Mouse (Mus musculus) frontal cortex, adult 2 months (tissue): ENCODE results near the gene Ube2b. TPM values are rescaled to one million over a fixed set of nuclear protein-coding genes. Genes with fewer than 3 reads are reported as not detected.

Experiments
- DNase-seq, 2 experiments: peaks; one replicate each; pipeline ENCODE4 v3.0.0; 2022; ENCODE audit warnings: low spot score in 1 of 2; ENCODE audit errors: extremely low spot score in 1 of 2
- polyA plus RNA-seq: library from polyadenylated mRNA; depleted of rRNA; stranded (reverse); fragments of >200 nt; gene quantifications from 2 replicates; pipeline ENCODE4 v1.2.3, GENCODE M21; 2012; rRNA removed

Gene Ube2b
- polyA plus RNA-seq, 1 experiment: 234 TPM

GRCm38 (mm10) chr11:51938817-51939589 is 61.6 kb downstream of the Ube2b start:
- no peak for DNase-seq

- DNase-seq: no peak
Observed at GRCm38 (mm10) chr11:51937361-51937781, 63.2 kb downstream of the Ube2b start.

- DNase-seq: no peak
Observed at GRCm38 (mm10) chr11:51935636-51936434, 64.7 kb downstream of the Ube2b start.

Other genes with a start within 250 kb of the Ube2b start
- 9.4 and 10.9 TPM in 2 replicates for gene Sec24a, start 237.1 kb downstream of the Ube2b start, polyA plus RNA-seq
- gene Sar1b, start 237.1 kb downstream of the Ube2b start, polyA plus RNA-seq: 102 and 106 TPM in 2 replicates
- 18.3 and 20.0 TPM in 2 replicates for gene Jade2, start 143.1 kb downstream of the Ube2b start, polyA plus RNA-seq
- gene Cdkn2aipnl, start 33.1 kb downstream of the Ube2b start, polyA plus RNA-seq: 30.2 and 33.3 TPM in 2 replicates
- gene Cdkl3, start 3.5 kb upstream of the Ube2b start, polyA plus RNA-seq: 14.3 and 15.9 TPM in 2 replicates
- gene Ppp2ca, start 97.9 kb upstream of the Ube2b start, polyA plus RNA-seq: 98.9 and 101 TPM in 2 replicates
- gene Olfr1373, start 144.8 kb upstream of the Ube2b start, polyA plus RNA-seq: not detected in 2 replicates
- not detected in 2 replicates for gene Olfr1371, start 213.2 kb upstream of the Ube2b start, polyA plus RNA-seq
- 335 and 372 TPM in 2 replicates for gene Skp1a, start 231.2 kb upstream of the Ube2b start, polyA plus RNA-seq